Mouse (Mus musculus) brown adipose tissue, adult 24 weeks (tissue): ENCODE measurements around the gene Foxm1. TPM values are rescaled to one million over a fixed set of nuclear protein-coding genes. Genes with fewer than 3 reads are reported as not detected.
A peak's percentile ranks its signal among the peaks of the same experiment; 100 is the strongest.
"Not testable (repeated sequence)": the region's sequence is repeated elsewhere in the genome, so short reads cannot be mapped to it uniquely, and the experiment has no call there.

Experiments
- H3K27ac ChIP-seq: fragments of 200-500 bp; replicated peaks from 2 replicates; pipeline ENCODE4 v1.5.1; 2012; ENCODE audit warnings: low read depth, mild to moderate bottlenecking, low read length
- H3K4me1 ChIP-seq: fragments of 200-500 bp; 2 replicates; pipeline ENCODE4 v1.6.1; 2012; ENCODE audit warnings: low read length, mixed read lengths; ENCODE audit not compliant: control insufficient read depth, insufficient read depth, insufficient read length
- H3K4me3 ChIP-seq: fragments of 200-500 bp; 2 replicates; pipeline ENCODE4 v1.5.1; 2012; ENCODE audit warnings: low read depth, mild to moderate bottlenecking, low read length, moderate library complexity; ENCODE audit not compliant: insufficient read depth
- polyA plus RNA-seq: library from polyadenylated mRNA; stranded (reverse); fragments of >200 nt; gene quantifications from 2 replicates; pipeline ENCODE4 v1.2.4, GENCODE M21; 2012; ENCODE audit not compliant: missing spikeins, insufficient read depth, insufficient read length

Gene Foxm1
- polyA plus RNA-seq, 1 experiment, result 0.28 TPM

DNA sequence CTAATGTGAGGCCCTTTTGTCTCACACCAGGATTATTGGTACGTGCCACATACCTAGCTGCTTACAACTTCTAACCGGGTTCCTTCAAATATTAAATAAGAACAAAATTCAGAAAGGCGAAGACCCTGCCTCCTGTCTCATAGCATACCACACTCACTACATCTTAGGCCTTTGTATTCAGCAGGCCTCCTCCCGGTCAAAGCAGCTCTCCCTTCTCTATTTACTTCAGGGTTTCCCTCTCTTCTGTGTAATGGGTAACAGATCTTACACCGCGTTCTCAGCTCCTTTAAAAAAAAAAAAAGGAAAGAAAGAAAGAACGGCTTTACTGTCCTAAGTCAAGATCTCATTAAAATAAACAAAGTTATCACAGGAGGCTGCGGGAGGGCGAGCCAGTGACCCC, 866 bp upstream of the Foxm1 start:
- no peaks in the 10 kb centered on the region for H3K4me1 ChIP-seq

DNA sequence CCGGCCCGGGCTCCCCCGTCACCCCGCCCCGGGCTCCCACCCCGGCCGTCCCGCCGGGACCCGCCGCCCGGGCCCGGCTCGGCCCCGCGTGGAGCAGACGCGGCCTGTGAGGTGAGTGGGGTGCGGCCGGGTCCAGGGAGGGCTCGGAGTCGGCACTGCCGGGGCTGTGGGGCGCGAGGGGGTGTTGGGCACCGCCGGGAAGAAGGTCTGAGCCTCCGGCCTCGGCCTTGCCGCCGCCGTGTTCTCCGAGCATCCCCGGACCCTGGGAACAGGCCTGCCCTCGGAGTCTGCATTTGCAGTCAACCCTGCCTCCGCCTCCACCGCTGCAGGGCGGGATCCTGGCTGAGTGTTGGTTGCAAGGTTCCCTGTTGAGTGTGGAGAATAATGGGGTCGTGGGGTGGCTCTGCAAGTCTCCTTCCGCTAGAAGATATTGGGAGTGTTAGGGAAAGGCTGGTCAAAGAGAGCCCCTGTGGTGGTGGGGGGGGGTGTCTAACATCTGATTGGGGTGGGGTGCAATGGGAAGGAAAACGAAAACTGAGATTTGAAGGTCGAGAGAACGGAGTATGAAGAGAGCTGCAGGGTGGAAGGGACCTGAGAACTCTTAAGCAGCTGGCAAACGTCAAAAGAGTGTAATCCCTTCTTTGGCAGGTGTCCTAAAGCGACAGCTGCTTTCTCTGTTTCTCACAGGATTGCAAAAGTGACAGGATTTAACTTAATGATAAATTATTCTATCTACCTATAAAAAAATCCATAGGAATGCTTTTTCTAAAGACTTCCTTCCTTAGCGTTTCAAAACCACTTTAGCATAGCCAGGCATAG, 449 bp downstream of the Foxm1 start:
- Histone ChIP-seq H3K4me3 (peak overlapping the region; percentile 49), H3K27ac (no peak overlapping the region), H3K4me1 (no peaks in the 10 kb centered on the region)

More for the DNA sequence above, 866 bp upstream of the Foxm1 start:
- peak overlapping the region; percentile 78 for H3K4me3 ChIP-seq
- H3K27ac ChIP-seq, result peak overlapping the region; percentile 54; the same call in 1 of the 2 replicates

DNA sequence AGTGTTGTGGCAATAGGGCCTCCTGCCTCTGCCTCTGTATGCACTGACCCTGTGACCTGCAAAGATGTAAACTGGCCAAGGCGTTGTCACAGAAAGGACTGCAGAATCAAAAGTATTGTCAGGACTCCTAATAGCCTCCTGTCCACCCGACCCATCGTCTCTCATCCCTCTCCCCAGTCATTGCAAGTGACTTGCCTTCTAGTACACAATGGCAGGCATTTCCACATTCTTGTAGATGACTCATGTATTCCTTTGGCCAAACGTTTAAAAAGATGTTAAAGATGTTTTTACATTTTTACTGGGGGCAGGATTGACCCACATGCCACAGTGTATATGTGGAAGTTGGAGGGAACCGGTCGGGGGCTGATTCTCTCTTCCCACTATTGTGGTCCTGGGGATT, 2.0 kb downstream of the Foxm1 start:
- Histone ChIP-seq H3K4me1 (no peaks in the 10 kb centered on the region), H3K27ac (no peak overlapping the region), H3K4me3 (no peak overlapping the region)

DNA sequence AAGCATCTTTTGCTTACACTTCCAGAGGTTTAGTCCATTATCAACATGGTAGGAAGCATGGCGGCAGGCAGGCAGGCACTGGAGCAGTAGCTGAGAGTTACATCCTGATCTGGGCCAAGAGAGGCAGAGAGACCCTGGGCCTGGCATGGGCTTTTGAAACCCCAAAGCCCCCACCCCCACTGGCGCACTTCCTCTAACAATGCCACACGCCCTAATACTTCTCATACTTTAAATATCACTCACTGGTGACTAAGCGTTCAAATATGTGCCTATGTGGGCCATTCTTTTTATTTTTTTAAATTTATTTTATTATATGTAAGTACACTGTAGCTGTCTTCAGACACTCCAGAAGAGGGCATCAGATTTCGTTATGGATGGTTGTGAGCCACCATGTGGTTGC, 3.7 kb downstream of the Foxm1 start:
- Histone ChIP-seq H3K27ac (no peak overlapping the region), H3K4me3 (no peak overlapping the region), H3K4me1 (no peaks in the 10 kb centered on the region)

- no peaks in the 10 kb centered on the region for H3K4me1 ChIP-seq
- H3K27ac ChIP-seq, result no peak overlapping the region
- no peak overlapping the region for H3K4me3 ChIP-seq
Measured at GRCm38 (mm10) chr6:128370040-128370439, 7.3 kb downstream of the Foxm1 start.

- Histone ChIP-seq H3K4me3 (no peak within 1 kb of the TSS), H3K27ac (no peak within 1 kb of the TSS), H3K4me1 (no peaks in the 10 kb centered on the region)
Measured at GRCm38 (mm10) chr6:128375192-128375591, 12.4 kb downstream of the Foxm1 start, which contains the start of the genes Tex52 and Gm44596. TSS of gene Tex52 (plus strand) at chr6:128375456. TSS of gene Gm44596 (plus strand) at chr6:128375503.

- Histone ChIP-seq H3K4me1 (no peaks in the 10 kb centered on the region), H3K4me3 (no peak overlapping the region), H3K27ac (no peak overlapping the region)
Measured at GRCm38 (mm10) chr6:128376371-128377085, 13.8 kb downstream of the Foxm1 start.

DNA sequence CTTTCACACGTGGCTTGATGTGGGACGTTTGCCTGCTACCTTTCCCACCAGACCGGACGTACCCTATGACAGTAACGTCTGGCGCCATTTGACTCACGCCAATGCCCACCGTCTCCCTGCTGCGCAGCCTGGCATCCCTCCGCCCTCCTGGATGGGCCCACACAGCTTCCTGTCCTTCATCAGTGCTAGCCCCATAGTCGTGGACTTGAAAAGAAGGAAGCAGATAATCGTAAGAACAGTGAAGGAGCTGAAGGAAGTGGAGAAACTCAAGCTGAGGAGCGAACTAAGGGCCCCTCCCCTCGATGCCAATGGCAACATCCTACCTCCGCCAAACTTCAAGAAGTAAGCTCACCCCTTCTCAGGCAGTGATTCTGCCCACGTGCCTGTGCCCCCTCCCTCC, 16.9 kb downstream of the Foxm1 start:
- Histone ChIP-seq H3K4me3 (no peak overlapping the region), H3K4me1 (no peaks in the 10 kb centered on the region), H3K27ac (no peak overlapping the region)

DNA sequence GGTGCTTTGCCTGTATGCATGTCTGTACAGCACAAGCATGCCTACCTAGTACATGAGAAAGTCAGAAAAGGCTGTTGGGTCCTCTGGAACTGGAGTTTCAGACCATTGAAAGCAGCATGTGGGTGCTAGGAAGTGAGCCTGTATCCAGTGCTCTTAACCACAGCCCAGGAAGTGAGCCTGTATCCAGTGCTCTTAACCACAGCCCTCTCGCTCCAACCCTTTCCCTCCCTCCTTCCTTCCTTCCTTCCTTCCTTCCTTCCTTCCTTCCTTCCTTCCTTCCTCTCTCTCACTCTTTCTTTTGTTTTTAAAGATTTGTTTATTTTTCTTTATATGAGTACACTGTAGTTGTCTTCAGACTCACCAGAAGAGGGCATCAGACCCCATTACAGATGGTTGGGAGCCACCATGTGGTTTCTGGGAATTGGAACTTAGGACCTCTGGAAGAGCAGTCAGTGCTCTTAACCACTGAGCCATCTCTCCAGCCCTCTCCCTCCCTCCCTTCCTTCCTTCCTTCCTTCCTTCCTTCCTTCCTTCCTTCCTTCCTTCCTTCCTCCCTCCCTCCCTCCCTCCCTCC, 17.9 kb downstream of the Foxm1 start:
- not testable (repeated sequence) for H3K4me1 ChIP-seq, H3K4me3 ChIP-seq, H3K27ac ChIP-seq

GRCm38 (mm10) chr6:128381254-128381653, 18.5 kb downstream of the Foxm1 start:
- H3K4me1 ChIP-seq, result no peaks in the 10 kb centered on the region
- H3K4me3 ChIP-seq, result no peak overlapping the region
- no peak overlapping the region for H3K27ac ChIP-seq

GRCm38 (mm10) chr6:128383752-128384151, 21.0 kb downstream of the Foxm1 start:
- Histone ChIP-seq H3K27ac (no peak overlapping the region), H3K4me3 (no peak overlapping the region), H3K4me1 (no peaks in the 10 kb centered on the region)

DNA sequence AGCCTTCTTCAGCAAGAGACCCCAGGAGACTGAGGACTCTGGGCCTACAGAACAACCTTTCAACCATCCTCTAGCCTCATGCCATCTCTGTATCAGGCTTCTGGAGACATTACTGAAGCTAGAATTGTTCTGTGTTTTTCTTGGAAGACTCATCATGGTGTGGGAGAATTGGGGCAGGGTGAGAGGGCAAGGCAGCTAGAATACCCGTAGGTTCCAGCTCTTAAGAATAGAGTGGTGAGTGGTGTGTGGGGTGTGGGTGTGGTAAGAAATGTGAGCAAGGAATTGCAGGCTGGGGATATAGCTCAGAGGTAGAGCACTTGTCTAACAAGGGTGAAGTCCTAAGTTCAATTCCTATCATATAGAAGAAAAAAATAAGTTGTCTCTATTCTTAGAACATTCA, 22.3 kb downstream of the Foxm1 start:
- Histone ChIP-seq H3K27ac (no peak overlapping the region), H3K4me1 (no peaks in the 10 kb centered on the region), H3K4me3 (no peak overlapping the region)

DNA sequence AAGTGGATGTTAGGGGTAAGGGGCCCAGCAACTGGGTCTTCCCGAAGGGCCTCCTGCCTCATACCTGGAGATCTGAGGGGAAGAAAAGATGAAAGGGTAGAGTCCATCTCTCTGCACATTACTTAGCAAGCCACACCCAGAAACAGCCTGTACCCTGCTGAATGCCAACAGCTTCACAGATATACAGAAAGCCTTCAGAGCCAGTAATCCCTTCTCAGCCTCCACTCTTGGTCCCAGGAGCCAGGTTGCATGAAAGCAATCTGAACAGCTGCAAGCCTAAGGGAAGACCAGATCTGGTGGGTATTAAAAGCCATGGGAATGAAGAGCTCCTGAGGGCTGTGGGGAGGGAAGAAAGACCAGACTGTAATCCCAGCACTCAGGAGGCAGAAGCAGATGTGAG, 26.4 kb downstream of the Foxm1 start:
- Histone ChIP-seq H3K4me1 (no peaks in the 10 kb centered on the region), H3K27ac (no peak overlapping the region), H3K4me3 (no peak overlapping the region)

- Histone ChIP-seq H3K27ac (no peak overlapping the region), H3K4me1 (no peaks in the 10 kb centered on the region), H3K4me3 (no peak overlapping the region)
Measured at GRCm38 (mm10) chr6:128390683-128391082, 27.9 kb downstream of the Foxm1 start.

DNA sequence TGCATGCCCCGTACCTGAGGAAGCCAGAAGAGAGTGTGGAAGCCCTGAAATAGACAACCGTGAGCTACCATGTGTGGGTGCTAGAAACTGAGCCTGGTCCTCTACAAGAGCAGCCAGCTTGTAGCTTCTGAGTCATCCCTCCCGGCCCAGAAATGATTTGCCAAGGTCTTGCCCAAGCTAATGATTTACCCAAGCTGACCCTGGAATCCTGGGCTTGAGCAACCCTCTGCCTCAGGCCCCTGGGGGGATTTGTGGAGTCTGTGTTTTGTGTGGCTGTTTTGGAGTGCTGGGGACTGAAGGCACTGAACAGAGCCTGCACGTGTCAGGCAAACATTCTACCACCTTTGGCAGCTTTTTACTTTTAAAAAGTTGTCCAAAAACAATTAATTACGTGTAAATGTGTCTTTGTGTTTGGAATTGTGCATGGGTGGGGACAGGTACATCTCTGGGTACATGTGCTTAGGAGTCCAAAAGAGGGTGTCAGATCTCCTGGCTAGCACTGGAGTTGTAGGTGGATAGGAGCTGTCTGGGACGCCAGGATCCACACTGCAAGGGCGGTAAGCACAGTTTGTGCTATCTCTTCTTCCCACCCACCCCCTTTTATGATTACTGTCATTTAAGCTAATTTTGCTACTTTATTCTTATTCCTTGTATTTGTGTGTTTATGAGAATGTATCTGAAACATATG, 35.0 kb downstream of the Foxm1 start:
- Histone ChIP-seq H3K4me1 (peaks cover 7% of the 10 kb centered on the region), H3K27ac (0 out of 2 replicates have a peak overlapping the region, but pooled peaks have one; percentile 28)

More for the DNA sequence above, 35.0 kb downstream of the Foxm1 start:
- no peak overlapping the region for H3K4me3 ChIP-seq
